10 mouse cellular contexts compared by ENCODE assay signal in genomic region chr4:32947631-32948030, GRCm38 (mm10). TPM values are rescaled to one million over a fixed set of nuclear protein-coding genes. Genes with fewer than 3 reads are reported as not detected.
A peak's percentile ranks its signal among the peaks of the same experiment; 100 is the strongest.
DNase-seq lines count a peak whose midpoint lies in the region; ATAC-seq lines count a peak whose summit lies in the region.
"Had no signal": no experiment of that assay in that cellular context is flagged by ENCODE, and none has a peak within 500 bp of the region (broad histone marks: within the 10 kb centered on the region; RNA-seq: fewer than 3 reads in every experiment).

No protein-coding gene starts in this region.

- WGBS in embryonic facial prominence, embryonic 11.5 days, result 41% methylated on average over 4 of the region's 4 CpGs

- no peaks in the 10 kb centered on the region for H3K36me3 ChIP-seq in embryonic facial prominence, embryonic 11.5 days (replicated peaks; ENCODE audit: control insufficient read depth, insufficient read depth, low read depth, low read length)

- no peaks in the 10 kb centered on the region for H3K27me3 ChIP-seq in embryonic facial prominence, embryonic 11.5 days (ENCODE audit: control insufficient read depth, insufficient read depth, low read length)

- H3K4me2 ChIP-seq in embryonic facial prominence, embryonic 11.5 days (ENCODE audit: low read depth, low read length), result no peak overlapping the region

- no peak for ATAC-seq in embryonic facial prominence, embryonic 11.5 days (replicated peaks; ENCODE audit: insufficient number of reproducible peaks, low FRiP score, low TSS enrichment, low read depth)

- H3K9ac ChIP-seq in embryonic facial prominence, embryonic 11.5 days (replicated peaks; ENCODE audit: low read length), result no peak overlapping the region

- no peak overlapping the region for H3K4me3 ChIP-seq in embryonic facial prominence, embryonic 11.5 days (ENCODE audit: low read depth, low read length)

- H3K9me3 ChIP-seq in embryonic facial prominence, embryonic 11.5 days (replicated peaks; ENCODE audit: control insufficient read depth, low read length), result no peaks in the 10 kb centered on the region

- no peaks in the 10 kb centered on the region for H3K4me1 ChIP-seq in embryonic facial prominence, embryonic 11.5 days (ENCODE audit: control insufficient read depth, insufficient read depth, low read length)

- intact Hi-C loops in heart, postnatal 14 days (cut with DNase I), result loop anchor here (5.0 kb wide), 1 partner anchor 55 kb away; no protein-coding TSS in a partner anchor
- intact Hi-C loops in left cerebral cortex, postnatal 25 days (cut with DNase I), result no loop called here

- DNase-seq in lung, postnatal 10 days, result peak; percentile 17
- no peak for DNase-seq in lung, postnatal 25 days (ENCODE audit: low spot score)
- peak; percentile 39 for DNase-seq in embryonic facial prominence, embryonic 11.5 days (ENCODE audit: low spot score)
- DNase-seq in heart, postnatal 14 days, result peak; percentile 6 to 46
- DNase-seq in skeletal muscle tissue, adult 2 months (ENCODE audit: low read depth, low spot score), result peak; percentile 19
- no peak for DNase-seq in thymus, postnatal 14 days
- no peak for DNase-seq in left cerebral cortex, postnatal 25 days (ENCODE audit: low spot score in 2 of 2)
- DNase-seq: right cerebral cortex, adult 18-20 months; thymus, adult 2 months had no signal

- no peak overlapping the region for H3K27ac ChIP-seq in embryonic facial prominence, embryonic 11.5 days (replicated peaks; ENCODE audit: low read depth, low read length)
- H3K27ac ChIP-seq: macrophage had no signal

RNA-seq across cellular contexts. Expression of gene Ankrd6, which starts 3.0 kb away (rescaled TPM):
- 11.3 and 13.1 TPM in 2 replicates for polyA plus RNA-seq in embryonic facial prominence, embryonic 11.5 days (2014; fragmentation: Nextera tagmentation; extraction: Ambion mirVana)
- 1 to 10 TPM; 3.0 to 4.1 TPM for total RNA-seq in heart, postnatal 14 days (2021)
- total RNA-seq in left cerebral cortex, postnatal 25 days (2021), result 10 to 100 TPM; 43.3 to 51.8 TPM

RNA-seq across cellular contexts. Expression of gene Rragd, which starts 35.2 kb away (rescaled TPM):
- 24.4 and 27.8 TPM in 2 replicates for polyA plus RNA-seq in embryonic facial prominence, embryonic 11.5 days (2014; fragmentation: Nextera tagmentation; extraction: Ambion mirVana)
- total RNA-seq in heart, postnatal 14 days (2021), result 10 to 100 TPM; 69.0 to 71.8 TPM
- 10 to 100 TPM; 84.7 to 88.3 TPM for total RNA-seq in left cerebral cortex, postnatal 25 days (2021)

Comparison
In these comparisons a context has a peak if more than half of its experiments do, and no peak if none do; other contexts are left out.
1. DNase-seq: peak in lung, postnatal 10 days (single experiment), embryonic facial prominence, embryonic 11.5 days (single experiment), heart, postnatal 14 days (2 of 2) and skeletal muscle tissue, adult 2 months (single experiment); none in lung, postnatal 25 days (single experiment), thymus, postnatal 14 days (single experiment) and left cerebral cortex, postnatal 25 days (0 of 2).
2. RNA of gene Ankrd6, which starts 3.0 kb away (total RNA-seq): 43.3 to 51.8 TPM in left cerebral cortex, postnatal 25 days; 3.0 to 4.1 TPM in heart, postnatal 14 days; every median in the first group is over 4 times any median in the second.